Mouse (Mus musculus): ENCODE measurements around the gene Trim42. TPM values are rescaled to one million over a fixed set of nuclear protein-coding genes. Genes with fewer than 3 reads are reported as not detected.

Gene Trim42
- not detected in 2 replicates for polyA plus RNA-seq (2012; ENCODE audit: low replicate concordance)

DNA sequence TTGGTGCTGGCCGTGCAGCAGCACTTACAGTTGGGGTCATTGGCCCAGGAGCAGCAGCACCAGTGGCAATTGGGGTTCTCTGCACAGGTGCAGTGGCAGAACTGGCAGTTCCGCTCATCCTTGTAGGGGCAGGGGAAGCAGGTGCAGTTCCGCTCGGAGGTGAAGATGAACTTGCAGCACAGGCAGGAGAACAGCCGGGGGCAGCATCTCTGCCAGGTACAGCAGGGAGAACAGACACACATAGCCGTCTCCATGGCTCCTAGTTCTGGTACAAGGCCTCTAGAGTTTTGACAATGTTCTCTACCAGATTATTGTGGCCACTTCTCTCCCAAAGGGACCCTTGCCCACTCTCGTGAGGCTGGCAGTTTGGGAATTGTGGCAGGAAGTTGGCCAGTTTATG lies at the start of gene Trim42:
Trim42 (minus strand) TSS at position 368 of the 400 bp plus-strand sequence.

Measured in leukemia stem cell, adult 10-12 weeks (primary cell).